Mouse (Mus musculus) activated CD4-positive, CD25-positive, alpha-beta regulatory T cell, adult 9 weeks (primary cell): ENCODE measurements around the gene Tex10. TPM values are rescaled to one million over a fixed set of nuclear protein-coding genes. Genes with fewer than 3 reads are reported as not detected.

ENCODE experiments used
- polyA plus RNA-seq: library from polyadenylated mRNA; unstranded; fragments of 100-300 nt; shearing (Covaris generic); gene quantifications from one replicate; pipeline ENCODE4 v1.2.1, GENCODE M21; 2017

The Tex10 gene
- 86.4 TPM for polyA plus RNA-seq

GRCm38 (mm10) chr4:48472792-48473650, at the start of gene Tex10:
TSS of gene Tex10 (minus strand) at chr4:48473459.

Other genes starting within 250 kb of the Tex10 start
- 113 TPM for gene Erp44, start 193.9 kb downstream of the Tex10 start, polyA plus RNA-seq
- 23.7 TPM for gene Invs, start 193.7 kb downstream of the Tex10 start, polyA plus RNA-seq
- gene Msantd3, start 66.5 kb upstream of the Tex10 start, polyA plus RNA-seq = not detected
- 0.33 TPM for gene Tmeff1, start 111.7 kb upstream of the Tex10 start, polyA plus RNA-seq
- not detected for gene Cavin4, start 190.1 kb upstream of the Tex10 start, polyA plus RNA-seq